Mouse (Mus musculus) layer of hippocampus, adult 8-10 months (tissue): ENCODE data around the gene Hsd17b7. TPM values are rescaled to one million over a fixed set of nuclear protein-coding genes. Genes with fewer than 3 reads are reported as not detected.
A peak's percentile ranks its signal among the peaks of the same experiment; 100 is the strongest.

Experiments used
- DNase-seq, 2 experiments: peaks; one replicate each; pipeline ENCODE4 v3.0.0; 2022; ENCODE audit warnings: low spot score in 2 of 2
- total RNA-seq, 4 experiments: library from RNA; stranded (reverse); gene quantifications; 2 replicates each; pipeline ENCODE4 v1.2.4; 2022

The Hsd17b7 gene
- total RNA-seq, 4 experiments from 2014 or later, result 14.9 to 19.0 (median 17.0) TPM

DNA sequence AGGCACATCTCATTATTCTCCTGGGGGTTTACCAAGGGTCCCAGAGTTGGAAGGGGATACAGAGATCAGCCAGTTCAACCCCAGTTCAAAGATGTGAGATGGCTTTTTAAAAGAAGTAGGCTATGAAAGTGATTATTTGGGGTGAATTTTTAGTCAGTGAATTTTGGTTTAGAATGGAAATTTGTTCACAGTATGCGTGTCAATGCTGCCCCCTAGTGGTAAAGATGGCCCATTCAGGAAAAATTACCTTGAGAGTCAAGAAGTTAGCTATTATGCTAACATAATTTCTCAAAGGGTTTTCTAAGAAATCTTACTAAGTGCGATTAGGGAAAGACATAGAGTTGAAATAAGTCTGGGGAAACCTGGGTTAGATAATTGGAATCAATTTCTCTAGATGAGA lies 29.7 kb downstream of the Hsd17b7 start:
- peak in 1 of 2 experiments; percentile 55 for DNase-seq

GRCm38 (mm10) chr1:169934005-169934725 lies 34.9 kb downstream of the Hsd17b7 start:
- peak in 1 of 2 experiments; percentile 59 for DNase-seq

GRCm38 (mm10) chr1:169932122-169932746 lies 36.8 kb downstream of the Hsd17b7 start:
- DNase-seq, result no peak

DNA sequence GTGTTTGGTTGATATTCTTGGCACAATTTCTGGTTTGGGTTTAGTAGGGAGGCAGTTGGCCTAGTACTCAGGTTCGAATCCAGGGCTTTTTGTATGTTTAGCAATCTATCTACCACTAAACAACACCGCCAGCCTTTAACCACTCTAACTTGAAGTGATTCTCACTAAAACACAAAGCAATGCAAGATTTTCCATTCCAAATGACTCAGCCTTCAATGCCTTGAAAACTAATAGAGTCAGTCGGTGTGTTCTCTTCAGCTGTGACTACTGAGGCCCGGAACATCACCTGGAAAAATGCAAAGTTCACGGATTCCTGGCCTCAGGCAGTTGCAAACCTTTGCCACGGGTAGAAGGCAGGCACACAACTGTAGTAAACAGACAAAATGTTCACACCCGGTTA lies 37.3 kb downstream of the Hsd17b7 start:
- DNase-seq, result no peak

DNA sequence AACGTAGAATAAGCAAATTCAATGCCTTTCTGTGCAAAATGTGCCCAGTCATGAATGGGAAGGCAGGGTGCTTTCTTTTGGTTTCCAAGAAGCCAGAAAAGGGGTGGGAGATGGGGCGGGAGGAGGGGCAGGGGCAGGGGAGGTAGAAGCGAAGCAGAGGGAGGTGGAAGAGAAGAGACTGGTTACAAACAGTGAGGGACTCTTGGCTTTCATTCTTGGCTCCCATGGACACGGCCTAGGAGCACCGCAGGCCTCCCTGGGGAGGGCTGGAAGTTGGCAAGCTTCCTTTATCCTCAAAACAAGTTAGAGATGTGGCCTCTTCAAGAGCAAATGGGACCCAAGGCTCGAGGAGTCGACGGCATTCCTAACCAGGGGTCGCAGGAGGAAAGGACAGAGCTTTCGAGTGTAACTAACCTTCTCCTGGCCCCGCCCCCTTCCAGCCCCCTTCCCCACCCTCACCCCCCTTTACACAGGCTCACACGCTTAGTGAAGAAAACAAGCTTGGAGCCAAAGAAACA lies 40.5 kb downstream of the Hsd17b7 start, which contains the start of gene Ccdc190:
TSS of gene Ccdc190 (plus strand) at position 195 of the 518 bp plus-strand sequence.
- peak; percentile 46 to 63 for DNase-seq

GRCm38 (mm10) chr1:169927753-169928369 lies 41.2 kb downstream of the Hsd17b7 start:
- DNase-seq, result no peak

DNA sequence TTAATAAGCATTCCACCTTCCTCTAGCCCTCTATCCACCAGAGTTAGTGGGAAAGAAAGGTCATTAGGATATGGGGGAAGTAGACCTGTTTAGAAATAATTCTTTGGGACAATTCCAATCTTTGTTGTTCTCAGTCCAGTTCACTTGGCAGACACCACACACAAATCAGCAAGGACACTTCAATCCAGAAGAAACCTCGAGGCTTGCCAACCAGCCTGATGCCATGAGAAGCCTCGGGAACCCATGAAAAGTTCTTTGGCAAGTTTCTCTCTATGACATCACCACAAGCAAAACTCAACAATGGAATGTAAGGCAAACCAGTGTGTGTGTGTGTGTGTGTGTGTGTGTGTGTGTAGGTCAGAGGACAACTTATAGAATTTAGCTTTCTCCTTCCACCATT lies 44.5 kb downstream of the Hsd17b7 start:
- DNase-seq, result no peak

GRCm38 (mm10) chr1:169921710-169922211 lies 47.3 kb downstream of the Hsd17b7 start:
- peak in 1 of 2 experiments; percentile 40 for DNase-seq

DNA sequence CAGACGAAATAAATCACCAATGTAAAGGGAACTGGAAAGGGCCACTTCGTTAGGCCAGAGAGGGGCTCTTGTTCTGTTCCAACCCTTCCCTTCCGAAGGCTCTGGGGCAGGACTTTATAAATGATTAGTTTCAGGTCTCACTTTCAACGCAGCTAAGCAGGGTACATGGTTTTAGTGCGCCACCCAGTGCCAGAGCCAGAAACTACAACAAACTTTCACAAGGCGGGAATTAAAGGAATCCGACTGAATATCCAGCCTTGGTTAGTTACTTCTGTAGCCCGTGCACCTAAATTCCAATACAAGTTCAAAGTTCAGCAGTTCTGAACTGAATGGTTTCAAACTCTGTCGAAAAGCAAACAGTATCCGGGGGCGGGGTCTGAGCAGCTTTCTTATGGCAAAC lies 49.8 kb downstream of the Hsd17b7 start:
- DNase-seq, result peak; percentile 54 to 85

- peak; percentile 62 for DNase-seq
These were observed 51.0 kb downstream of the Hsd17b7 start for GRCm38 (mm10) chr1:169917998-169918397.

DNA sequence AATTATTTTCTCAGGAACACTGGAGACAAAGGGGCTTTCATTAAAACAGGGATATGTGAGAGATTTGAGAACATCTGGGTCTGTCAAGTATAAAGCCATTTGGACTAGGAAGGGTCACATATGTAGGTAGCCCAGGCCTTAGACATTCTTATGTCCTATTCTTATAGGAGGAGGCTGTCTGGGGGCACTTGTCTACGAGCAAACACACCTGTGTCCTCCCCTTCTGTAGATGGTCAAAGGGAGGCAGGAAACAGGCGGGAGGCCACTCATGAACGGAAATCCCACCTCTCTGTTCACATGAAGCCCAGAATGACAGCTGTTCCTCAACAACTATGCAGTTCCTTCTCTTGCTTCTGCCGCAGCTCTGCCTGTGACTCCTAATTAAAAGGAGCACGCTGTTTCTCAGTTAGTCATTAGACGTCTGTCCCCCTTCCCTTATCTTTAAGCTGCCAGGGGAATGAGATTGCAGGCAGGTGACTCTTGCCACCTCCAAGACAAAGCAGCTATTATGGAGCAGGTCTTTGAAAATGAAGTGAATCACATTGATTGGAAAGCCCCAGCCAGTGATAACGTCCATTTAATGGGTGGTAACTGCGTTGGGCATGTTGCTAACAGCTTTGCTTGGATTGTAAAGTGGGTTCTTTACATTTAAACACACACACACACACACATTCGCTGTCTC lies 51.8 kb downstream of the Hsd17b7 start:
- no peak for DNase-seq

- no peak for DNase-seq
These were observed 52.4 kb downstream of the Hsd17b7 start for GRCm38 (mm10) chr1:169916659-169917058.

DNA sequence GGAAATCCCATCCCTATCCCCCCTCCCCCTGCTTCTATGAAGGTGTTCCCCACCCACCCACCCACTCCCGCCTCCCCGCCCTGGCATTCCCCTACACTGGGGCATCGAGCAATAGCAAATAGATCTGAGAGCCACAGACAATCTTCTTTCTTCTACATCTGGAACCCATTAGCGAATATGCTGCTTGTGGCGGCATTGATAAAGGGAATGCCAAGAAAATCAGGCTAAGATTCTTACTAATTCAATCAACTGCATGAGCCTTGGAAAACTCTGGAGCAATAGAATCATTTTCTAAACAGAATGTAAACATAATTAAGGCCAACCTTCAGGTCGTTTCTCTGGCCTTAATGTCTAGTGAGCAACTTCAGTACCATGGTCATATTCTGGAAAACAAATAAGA lies 57.5 kb downstream of the Hsd17b7 start:
- DNase-seq, result no peak

- no peak for DNase-seq
These were observed 58.3 kb downstream of the Hsd17b7 start for GRCm38 (mm10) chr1:169910751-169911150.

DNA sequence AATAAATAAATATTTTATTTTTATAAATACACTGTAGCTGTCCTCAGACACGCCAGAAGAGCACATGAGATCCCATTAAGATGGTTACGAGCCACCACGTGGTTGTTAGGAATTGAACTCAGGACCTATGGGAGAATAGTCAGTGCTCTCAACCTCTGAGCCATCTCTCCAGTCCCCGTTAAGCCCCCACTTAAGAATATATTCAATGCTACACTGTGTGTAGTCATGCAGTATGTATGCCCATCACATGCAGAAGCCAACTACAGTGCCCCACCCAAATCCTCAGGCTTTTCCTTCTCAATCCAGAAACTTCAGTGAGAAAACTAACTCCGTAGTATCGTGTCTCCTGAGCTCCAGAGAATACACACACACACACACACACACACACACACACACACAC lies 59.4 kb downstream of the Hsd17b7 start:
- DNase-seq, result no peak

- DNase-seq, result no peak
These were observed 59.9 kb downstream of the Hsd17b7 start for GRCm38 (mm10) chr1:169909163-169909562.

- DNase-seq, result no peak
These were observed 68.2 kb downstream of the Hsd17b7 start for GRCm38 (mm10) chr1:169900771-169901336.
